Mouse (Mus musculus) liver, adult 2 months (tissue): ENCODE measurements around the gene Mapk8ip2.

Source experiments
- CTCF ChIP-seq: fragments of 200-500 bp; IDR thresholded peaks from 2 replicates; pipeline ENCODE4 v1.5.1; 2011; ENCODE audit warnings: low read depth, low read length, control low read depth
- POLR2A ChIP-seq: fragments of 200-500 bp; IDR thresholded peaks from 2 replicates; pipeline ENCODE4 v1.6.1; 2011; ENCODE audit warnings: low read length, control low read depth; ENCODE audit not compliant: insufficient read depth; ENCODE audit errors: extremely low read depth

- TF ChIP-seq CTCF (no peak), POLR2A (no peak)
Measured at GRCm38 (mm10) chr15:89512679-89513078, 59.0 kb downstream of the Mapk8ip2 start.
